Mouse (Mus musculus) adrenal gland, adult 8-10 months (tissue): ENCODE data around the gene Ms4a15. TPM values are rescaled to one million over a fixed set of nuclear protein-coding genes. Genes with fewer than 3 reads are reported as not detected.

ENCODE experiments used
- DNase-seq: peaks from one replicate; pipeline ENCODE4 v3.0.0; 2022
- total RNA-seq, 4 experiments: library from RNA; stranded (reverse); gene quantifications; 2 replicates each; pipeline ENCODE4 v1.2.4; 2022

Gene Ms4a15
- total RNA-seq, 4 experiments from 2014 or later: not detected

GRCm38 (mm10) chr19:10959978-10960346 lies 33.1 kb downstream of the Ms4a15 start:
- DNase-seq: no peak

DNA sequence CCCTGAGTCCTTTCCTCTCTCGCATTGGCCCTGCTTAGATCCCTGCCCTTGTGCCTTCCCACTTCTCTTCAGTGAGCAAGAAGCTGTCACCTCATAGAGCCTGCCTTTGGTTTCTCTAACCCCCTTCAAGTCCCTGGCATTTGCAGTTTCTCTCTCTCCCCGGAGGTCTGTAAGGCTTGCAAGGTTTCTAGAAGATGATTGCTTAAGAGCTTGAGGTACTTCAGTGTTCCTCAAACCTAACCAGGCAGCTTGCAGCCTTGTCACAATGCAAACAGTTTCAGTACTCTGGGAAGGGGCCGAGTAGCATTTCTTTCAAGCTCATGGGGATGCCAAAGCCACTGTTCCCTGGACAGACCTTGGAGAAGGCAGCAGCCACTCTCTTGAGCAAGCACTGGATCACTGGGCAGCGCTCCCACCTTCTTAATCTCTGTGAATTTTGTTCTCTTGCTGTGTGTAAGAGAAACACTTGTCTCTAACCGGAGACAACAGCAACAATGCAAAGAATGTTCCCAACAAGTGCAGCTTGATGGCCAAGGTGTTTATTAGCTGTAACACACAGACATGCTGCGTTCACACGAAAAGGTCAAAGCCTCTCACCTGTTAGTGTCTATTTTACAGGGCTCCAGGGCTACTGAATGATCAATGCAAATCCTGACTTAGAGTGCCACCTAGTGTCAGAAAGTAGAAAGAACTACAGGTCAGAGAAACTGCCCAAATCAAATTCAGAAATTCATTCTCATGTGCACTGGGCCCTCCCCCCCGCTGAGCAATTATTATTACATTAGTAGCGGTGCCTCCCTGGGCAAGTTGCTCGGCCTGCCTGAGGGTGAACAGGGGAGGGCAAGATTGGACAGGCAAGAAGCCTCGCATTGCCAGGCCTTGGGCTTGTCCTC lies 33.7 kb downstream of the Ms4a15 start:
- no peak for DNase-seq

- DNase-seq: no peak
Observed at GRCm38 (mm10) chr19:10952021-10952939, 40.8 kb downstream of the Ms4a15 start.

DNA sequence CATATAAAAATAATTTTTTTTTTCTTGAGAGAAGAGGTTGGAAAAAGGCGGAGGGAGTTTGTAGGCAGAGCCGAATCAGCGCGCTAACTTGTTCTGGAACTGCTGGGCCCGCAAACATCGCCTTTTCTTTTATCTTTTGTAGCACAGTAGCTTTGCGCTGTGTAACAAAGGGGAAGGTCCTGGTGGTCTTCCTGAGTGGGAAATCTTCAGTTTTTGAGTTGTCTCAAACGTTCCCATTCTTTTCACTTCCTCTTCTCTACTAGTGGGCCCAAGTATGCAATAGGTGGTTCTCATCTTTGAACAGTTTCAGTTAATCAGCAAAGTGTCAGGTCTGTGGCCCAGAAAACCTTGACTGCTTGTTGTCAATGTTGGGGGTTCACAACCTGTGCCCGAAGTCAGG lies 43.5 kb downstream of the Ms4a15 start:
- no peak for DNase-seq

GRCm38 (mm10) chr19:10949112-10949511 lies 43.9 kb downstream of the Ms4a15 start, which contains the start of gene Ccdc86:
Gene Ccdc86, minus strand, starts transcription at chr19:10949266.
- peak; percentile 95 for DNase-seq

- no peak for DNase-seq
Observed at GRCm38 (mm10) chr19:10948416-10948815, 44.6 kb downstream of the Ms4a15 start.

GRCm38 (mm10) chr19:10947219-10947618 lies 45.8 kb downstream of the Ms4a15 start:
- DNase-seq: no peak

GRCm38 (mm10) chr19:10946506-10946905 lies 46.5 kb downstream of the Ms4a15 start:
- DNase-seq: no peak

GRCm38 (mm10) chr19:10943955-10944354 lies 49.1 kb downstream of the Ms4a15 start:
- no peak for DNase-seq

GRCm38 (mm10) chr19:10940801-10941457 lies 52.1 kb downstream of the Ms4a15 start:
- DNase-seq: no peak

GRCm38 (mm10) chr19:10940097-10940800 lies 52.8 kb downstream of the Ms4a15 start:
- DNase-seq: peak; percentile 52

DNA sequence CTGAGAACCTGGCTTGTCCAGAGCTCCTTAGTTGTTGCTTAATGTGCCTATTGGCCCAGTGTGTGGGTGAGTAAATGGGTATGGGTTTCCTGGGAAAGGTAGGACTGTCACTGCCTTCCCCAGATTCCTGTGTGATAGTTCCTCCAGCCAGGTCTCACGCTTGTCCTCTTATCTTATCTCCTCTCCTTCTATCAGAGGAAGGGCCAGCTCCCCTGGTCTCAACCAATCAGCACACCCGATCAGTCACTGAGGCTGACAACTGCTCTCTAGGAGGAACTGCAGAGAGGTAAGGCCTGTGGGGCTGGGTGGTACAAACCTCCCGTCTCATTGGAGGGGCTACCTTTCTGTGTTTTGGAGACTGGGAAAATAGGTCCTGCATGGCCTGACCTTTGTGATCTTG lies 54.3 kb downstream of the Ms4a15 start:
- no peak for DNase-seq

DNA sequence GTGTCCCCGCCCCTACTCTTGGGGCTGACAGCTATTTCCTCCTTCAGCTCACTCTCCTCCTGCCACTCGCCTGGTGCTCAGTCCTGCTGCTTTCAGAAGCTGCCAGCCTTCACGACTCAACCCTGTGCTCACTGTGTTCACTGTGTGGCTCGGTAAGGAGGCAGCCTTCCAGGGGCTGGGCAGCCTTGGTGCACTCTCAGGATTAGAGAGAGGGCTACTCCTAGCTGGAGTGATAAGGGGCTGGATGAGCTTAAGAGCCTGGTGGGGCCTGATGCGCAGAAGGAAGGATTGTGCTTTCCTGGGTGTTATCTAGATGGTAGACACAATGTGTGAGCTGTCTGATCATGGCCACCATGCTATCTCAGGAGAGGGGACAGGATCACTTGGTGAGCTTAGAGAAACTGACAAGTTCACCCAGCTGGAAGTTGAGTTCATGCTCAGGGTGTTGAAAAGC lies 55.9 kb downstream of the Ms4a15 start, which contains the start of gene Ptgdr2:
Gene Ptgdr2 (plus strand): TSS at position 51 of the 454 bp plus-strand sequence.
- no peak for DNase-seq

- DNase-seq: no peak
Observed at GRCm38 (mm10) chr19:10936077-10936476, 57.0 kb downstream of the Ms4a15 start.

DNA sequence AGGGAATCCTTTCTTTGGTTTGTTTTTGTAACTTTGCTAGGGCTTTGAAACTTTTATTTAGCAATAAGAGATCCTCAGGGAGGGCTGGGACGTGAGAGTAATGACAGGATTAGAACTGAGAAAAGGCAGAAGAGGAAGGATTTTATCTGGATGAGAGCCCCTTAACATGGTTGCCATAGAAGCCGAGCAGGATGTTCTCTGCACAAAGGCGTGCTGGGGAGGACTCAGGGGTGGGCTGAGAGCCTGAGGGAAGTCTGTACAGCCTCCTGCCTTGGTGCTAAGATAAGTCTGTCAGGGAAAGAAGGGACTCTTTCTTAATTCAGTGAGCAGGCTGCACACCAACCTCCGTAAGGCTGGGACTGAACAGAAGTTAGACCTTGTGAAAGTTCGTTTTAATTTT lies 58.0 kb downstream of the Ms4a15 start:
- DNase-seq: no peak

DNA sequence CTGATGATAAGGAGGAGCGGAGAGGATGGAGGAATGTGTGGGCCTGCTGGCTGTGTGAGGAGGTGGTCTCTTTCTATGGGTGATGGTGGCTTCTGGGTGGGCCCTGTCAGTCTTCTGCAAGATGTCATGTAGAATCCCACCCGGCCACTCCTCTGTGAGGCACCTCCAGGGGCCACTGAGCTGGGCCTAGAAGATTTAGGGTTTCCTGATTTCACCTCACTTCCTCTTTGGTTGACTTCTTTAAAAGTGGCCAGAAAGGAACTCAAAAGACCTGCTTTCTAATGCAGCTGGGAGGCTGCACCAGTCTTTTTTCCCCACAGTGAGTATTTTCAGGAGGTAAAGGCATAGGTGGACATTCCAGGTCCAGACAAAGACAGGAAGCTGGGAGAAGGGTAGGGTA lies 62.4 kb downstream of the Ms4a15 start:
- no peak for DNase-seq

Other genes with a start within 250 kb of the Ms4a15 start
- under 1 TPM in 2 of 4 experiments, not detected in 2; 0.18 to 0.30 TPM for gene Cd6, start 163.2 kb downstream of the Ms4a15 start, total RNA-seq
- 1 to 10 TPM; 3.7 to 8.4 (median 5.1) TPM for gene Slc15a3, start 153.5 kb downstream of the Ms4a15 start, total RNA-seq
- 10 to 100 TPM; 39.0 to 47.6 (median 39.9) TPM for gene Tmem132a, start 123.3 kb downstream of the Ms4a15 start, total RNA-seq
- gene Tmem109, start 111.2 kb downstream of the Ms4a15 start, total RNA-seq: 100 to 1,000 TPM; 132 to 209 (median 153) TPM
- gene Prpf19, start 98.0 kb downstream of the Ms4a15 start, total RNA-seq: 100 to 1,000 TPM; 202 to 232 (median 221) TPM
- gene Zp1, start 72.6 kb downstream of the Ms4a15 start, total RNA-seq: not detected
- under 1 TPM in 3 of 4 experiments, not detected in 1; 0.09 to 0.27 (median 0.24) TPM for gene Ptgdr2, start 56.1 kb downstream of the Ms4a15 start, total RNA-seq
- 10 to 100 TPM; 13.6 to 20.2 (median 17.0) TPM for gene Ccdc86, start 44.0 kb downstream of the Ms4a15 start, total RNA-seq
- 10 to 100 TPM in 2 of 4 experiments, 1 to 10 TPM in 1, not detected in 1; 1.1 to 60.0 (median 24.4) TPM for gene Ms4a10, start 18.6 kb downstream of the Ms4a15 start, total RNA-seq
- gene Ms4a18, start 24.8 kb upstream of the Ms4a15 start, total RNA-seq: not detected
- 1 to 10 TPM; 4.5 to 6.1 (median 5.1) TPM for gene Ms4a8a, start 87.9 kb upstream of the Ms4a15 start, total RNA-seq
- gene 1700017D01Rik, start 137.6 kb upstream of the Ms4a15 start, total RNA-seq: not detected
- not detected for gene 1700025F22Rik, start 172.1 kb upstream of the Ms4a15 start, total RNA-seq
- not detected for gene Ms4a13, start 203.5 kb upstream of the Ms4a15 start, total RNA-seq
- under 1 TPM in 1 of 4 experiments, not detected in 3; 0.22 TPM for gene Ms4a12, start 239.2 kb upstream of the Ms4a15 start, total RNA-seq